Mouse (Mus musculus) cortical plate, adult 2 months (tissue): ENCODE measurements around the gene Hdlbp.

Source experiments
- CTCF ChIP-seq: fragments of 200-500 bp; IDR thresholded peaks from 2 replicates; pipeline ENCODE4 v1.5.1; 2011; ENCODE audit warnings: mild to moderate bottlenecking, control low read depth, low read length; ENCODE audit not compliant: insufficient read depth; ENCODE audit errors: extremely low read depth
- POLR2A ChIP-seq: fragments of 200-500 bp; IDR thresholded peaks from 2 replicates; pipeline ENCODE4 v1.6.1; 2011; ENCODE audit warnings: mild to moderate bottlenecking, low read length, control low read depth; ENCODE audit not compliant: insufficient read depth; ENCODE audit errors: extremely low read depth

DNA sequence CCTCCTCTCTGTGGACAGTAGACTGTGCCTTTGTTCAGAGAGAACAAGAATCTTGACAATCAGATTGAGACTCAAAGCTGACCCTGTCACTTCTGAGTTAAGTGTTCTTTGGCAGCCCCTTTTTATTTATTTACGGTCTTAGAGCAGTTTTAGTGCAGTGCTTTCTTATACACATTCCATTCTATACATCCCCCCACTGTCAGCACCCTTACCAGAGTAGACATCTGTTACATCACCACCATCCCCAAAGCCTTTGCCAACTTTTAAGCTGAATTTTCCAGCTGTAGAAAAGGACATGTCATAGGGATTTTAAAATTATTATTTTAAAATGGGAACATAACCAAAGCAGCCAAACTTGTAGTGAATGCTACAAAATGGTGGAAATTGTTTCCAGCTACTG lies 43.7 kb upstream of the Hdlbp start:
- TF ChIP-seq CTCF = no peak
- TF ChIP-seq POLR2A = no peak
